Mouse (Mus musculus): Measurements from ENCODE around the gene Cenpa.

- TF ChIP-seq USF1 (IDR thresholded peaks at IDR 0.05; ENCODE audit: low read depth) (no peak), CTCF (IDR thresholded peaks at IDR 0.05; ENCODE audit: control insufficient read depth, insufficient read depth, insufficient read length) (no peak), MYOD1 (IDR thresholded peaks at IDR 0.05; ENCODE audit: control insufficient read depth, insufficient read length, low read depth) (no peak), MAX (IDR thresholded peaks at IDR 0.05) (no peak), MYOG (IDR thresholded peaks at IDR 0.05; ENCODE audit: control insufficient read depth, extremely low read depth, insufficient read length) (no peak), CEBPB (IDR thresholded peaks at IDR 0.05; ENCODE audit: low read depth) (no peak)
Measured at GRCm38 (mm10) chr5:30668637-30669495, 2.3 kb downstream of the Cenpa start.
